Mouse (Mus musculus) liver, embryonic 11.5 days (tissue): ENCODE results near the gene Epha4. TPM values are rescaled to one million over a fixed set of nuclear protein-coding genes. Genes with fewer than 3 reads are reported as not detected.

Experiments used
- ATAC-seq: fragments of 200-750 bp; cut with Nextera tagmentation; replicated peaks from 2 replicates; pipeline ENCODE4 v1.8.0; 2017; ENCODE audit warnings: moderate number of reproducible peaks, mild to moderate bottlenecking, moderate TSS enrichment, moderate library complexity; ENCODE audit not compliant: low FRiP score
- DNase-seq: peaks from one replicate; pipeline ENCODE4 v3.0.0-alpha.2; 2017; ENCODE audit warnings: low spot score
- H3K27ac ChIP-seq: fragments of 300-500 bp; sonication (generic); 2 replicates; pipeline ENCODE4 v1.5.1; 2014; ENCODE audit warnings: mild to moderate bottlenecking, low read depth, low read length, control low read depth
- H3K27me3 ChIP-seq: fragments of 300-500 bp; sonication (generic); replicated peaks from 2 replicates; pipeline ENCODE4 v1.6.1; 2014; ENCODE audit warnings: low read length, mixed read lengths; ENCODE audit not compliant: control insufficient read depth, insufficient read depth
- H3K36me3 ChIP-seq: fragments of 300-500 bp; sonication (generic); 2 replicates; pipeline ENCODE4 v1.6.1; 2014; ENCODE audit warnings: mild to moderate bottlenecking, low read length, moderate library complexity, mixed read lengths; ENCODE audit not compliant: control insufficient read depth, insufficient read depth
- H3K4me1 ChIP-seq: fragments of 300-500 bp; sonication (generic); replicated peaks from 2 replicates; pipeline ENCODE4 v1.6.1; 2014; ENCODE audit warnings: low read length, mixed read lengths; ENCODE audit not compliant: control insufficient read depth, insufficient read depth
- H3K4me2 ChIP-seq: fragments of 300-500 bp; sonication (generic); 2 replicates; pipeline ENCODE4 v1.6.1; 2014; ENCODE audit warnings: mild to moderate bottlenecking, control low read depth, moderate library complexity
- H3K4me3 ChIP-seq: fragments of 300-500 bp; sonication (generic); 2 replicates; pipeline ENCODE4 v1.5.1; 2014; ENCODE audit warnings: low read depth, low read length, control low read depth
- H3K9ac ChIP-seq: fragments of 300-500 bp; sonication (generic); 2 replicates; pipeline ENCODE4 v1.6.1; 2014; ENCODE audit warnings: low read depth, low read length, control low read depth
- H3K9me3 ChIP-seq: fragments of 300-500 bp; sonication (generic); 2 replicates; pipeline ENCODE4 v1.6.1; 2016; ENCODE audit warnings: low read length, inconsistent platforms, mixed read lengths; ENCODE audit not compliant: control insufficient read depth
- WGBS: fragments of 180-500 bp; shearing (Covaris S2); extraction: QIAGEN DNeasy Blood & Tissue Kit; methylation state at CpG from one replicate; pipeline ENCODE4 v1.1.7; 2014; 5-methylcytosine and 5-hydroxymethylcytosine counted together
- polyA plus RNA-seq: library from polyadenylated mRNA; unstranded; fragments of >200 nt; fragmentation: Nextera tagmentation; extraction: Ambion mirVana; gene quantifications from 2 replicates; pipeline ENCODE4 v1.2.1, GENCODE M21; 2014

Epha4 gene
- polyA plus RNA-seq, 1 experiment from 2014 or later: 5.6 TPM

- H3K9ac ChIP-seq: no peak overlapping the region
- no peaks in the 10 kb centered on the region for H3K36me3 ChIP-seq
- DNase-seq (no peak), ATAC-seq (peak; percentile 52)
- H3K27me3 ChIP-seq: no peaks in the 10 kb centered on the region
- H3K9me3 ChIP-seq: no peaks in the 10 kb centered on the region
- WGBS: 67% methylated on average over 4 of the region's 5 CpGs
- peaks cover 2% of the 10 kb centered on the region for H3K4me1 ChIP-seq
- no peak overlapping the region for H3K4me2 ChIP-seq
- no peak overlapping the region for H3K27ac ChIP-seq
- H3K4me3 ChIP-seq: no peak overlapping the region
Observed at GRCm38 (mm10) chr1:77374054-77374453, 140.8 kb downstream of the Epha4 start.

GRCm38 (mm10) chr1:77370921-77371320 is 144.0 kb downstream of the Epha4 start:
- no peak overlapping the region for H3K27ac ChIP-seq

GRCm38 (mm10) chr1:77369255-77369837 is 145.5 kb downstream of the Epha4 start:
- no peak overlapping the region for H3K4me3 ChIP-seq
- ATAC-seq (peak; percentile 86), DNase-seq (no peak)
- H3K27ac ChIP-seq: peak overlapping the region; percentile 66
- H3K27me3 ChIP-seq: no peaks in the 10 kb centered on the region
- H3K9ac ChIP-seq: peak overlapping the region; percentile 34
- H3K36me3 ChIP-seq: no peaks in the 10 kb centered on the region
- 56% methylated on average over 18 of the region's 18 CpGs for WGBS
- no peaks in the 10 kb centered on the region for H3K9me3 ChIP-seq
- peaks cover 4% of the 10 kb centered on the region for H3K4me1 ChIP-seq
- H3K4me2 ChIP-seq: peak overlapping the region; percentile 52

More at GRCm38 (mm10) chr1:77370921-77371320, 144.0 kb downstream of the Epha4 start:
- no peak overlapping the region for H3K4me2 ChIP-seq
- no peaks in the 10 kb centered on the region for H3K36me3 ChIP-seq
- H3K4me1 ChIP-seq: peaks cover 4% of the 10 kb centered on the region
- no peak for DNase-seq
- ATAC-seq: no peak
- 85% methylated on average over 7 of the region's 7 CpGs for WGBS
- H3K9ac ChIP-seq: no peak overlapping the region
- no peak overlapping the region for H3K4me3 ChIP-seq
- no peaks in the 10 kb centered on the region for H3K9me3 ChIP-seq
- H3K27me3 ChIP-seq: no peaks in the 10 kb centered on the region

GRCm38 (mm10) chr1:77365850-77366249 is 149.0 kb downstream of the Epha4 start:
- no peak overlapping the region for H3K27ac ChIP-seq
- no peaks in the 10 kb centered on the region for H3K36me3 ChIP-seq
- ATAC-seq (no peak), DNase-seq (no peak)
- no peaks in the 10 kb centered on the region for H3K27me3 ChIP-seq
- H3K4me3 ChIP-seq: no peak overlapping the region
- no peak overlapping the region for H3K9ac ChIP-seq
- 79% methylated on average over 3 of the region's 3 CpGs for WGBS
- H3K4me1 ChIP-seq: peaks cover 4% of the 10 kb centered on the region
- no peaks in the 10 kb centered on the region for H3K9me3 ChIP-seq
- no peak overlapping the region for H3K4me2 ChIP-seq

GRCm38 (mm10) chr1:77364596-77364995 is 150.3 kb downstream of the Epha4 start:
- H3K9ac ChIP-seq: no peak overlapping the region
- no peaks in the 10 kb centered on the region for H3K9me3 ChIP-seq
- no peak overlapping the region for H3K27ac ChIP-seq
- WGBS: 81% methylated on average over 3 of the region's 3 CpGs
- H3K4me1 ChIP-seq: peaks cover 4% of the 10 kb centered on the region
- H3K4me3 ChIP-seq: no peak overlapping the region
- no peaks in the 10 kb centered on the region for H3K27me3 ChIP-seq
- no peak overlapping the region for H3K4me2 ChIP-seq
- ATAC-seq: no peak
- DNase-seq: no peak
- H3K36me3 ChIP-seq: no peaks in the 10 kb centered on the region

GRCm38 (mm10) chr1:77363848-77364247 is 151.0 kb downstream of the Epha4 start:
- Histone ChIP-seq H3K4me2 (no peak overlapping the region), H3K4me1 (no peaks in the 10 kb centered on the region), H3K9me3 (no peaks in the 10 kb centered on the region), H3K4me3 (no peak overlapping the region), H3K9ac (no peak overlapping the region), H3K27ac (no peak overlapping the region), H3K27me3 (no peaks in the 10 kb centered on the region), H3K36me3 (no peaks in the 10 kb centered on the region)
- ATAC-seq: no peak
- DNase-seq: no peak
- 68% methylated on average over 1 of the region's 1 CpGs for WGBS

- no peak overlapping the region for H3K4me2 ChIP-seq
- no peak overlapping the region for H3K9ac ChIP-seq
- no peaks in the 10 kb centered on the region for H3K9me3 ChIP-seq
- no peaks in the 10 kb centered on the region for H3K4me1 ChIP-seq
- no peak overlapping the region for H3K27ac ChIP-seq
- no peak overlapping the region for H3K4me3 ChIP-seq
- no peaks in the 10 kb centered on the region for H3K27me3 ChIP-seq
- DNase-seq (no peak), ATAC-seq (no peak)
- no peaks in the 10 kb centered on the region for H3K36me3 ChIP-seq
- 88% methylated on average over 4 of the region's 4 CpGs for WGBS
Observed at GRCm38 (mm10) chr1:77346459-77346858, 168.4 kb downstream of the Epha4 start.

- Histone ChIP-seq H3K27ac (no peak overlapping the region), H3K9ac (no peak overlapping the region), H3K4me3 (no peak overlapping the region), H3K9me3 (no peaks in the 10 kb centered on the region), H3K4me2 (no peak overlapping the region), H3K4me1 (no peaks in the 10 kb centered on the region), H3K36me3 (no peaks in the 10 kb centered on the region), H3K27me3 (no peaks in the 10 kb centered on the region)
- WGBS: 76% methylated on average over 4 of the region's 4 CpGs
- no peak for DNase-seq
- ATAC-seq: no peak
Observed at GRCm38 (mm10) chr1:77343792-77344191, 171.1 kb downstream of the Epha4 start.

- H3K27me3 ChIP-seq: no peaks in the 10 kb centered on the region
- ATAC-seq (no peak), DNase-seq (no peak)
- no peak overlapping the region for H3K4me2 ChIP-seq
- no peaks in the 10 kb centered on the region for H3K4me1 ChIP-seq
- H3K36me3 ChIP-seq: no peaks in the 10 kb centered on the region
- H3K9ac ChIP-seq: no peak overlapping the region
- no peak overlapping the region for H3K4me3 ChIP-seq
- WGBS: 61% methylated on average over 5 of the region's 5 CpGs
- H3K27ac ChIP-seq: no peak overlapping the region
- H3K9me3 ChIP-seq: no peaks in the 10 kb centered on the region
Observed at GRCm38 (mm10) chr1:77339701-77340100, 175.2 kb downstream of the Epha4 start.
